Mouse (Mus musculus) frontal cortex, postnatal 25 days (tissue): ENCODE results near the gene Gm20708.

ENCODE experiments used
- DNase-seq, 2 experiments: peaks; one replicate each; pipeline ENCODE4 v3.0.0; 2022; ENCODE audit warnings: low spot score in 2 of 2

The Gm20708 gene

GRCm38 (mm10) chr11:117809407-117810311 lies at the start of gene Gm20708, which contains the start of gene Syngr2:
Gene Gm20708, plus strand, starts transcription at chr11:117809668.
Gene Syngr2, plus strand, starts transcription at chr11:117809668.
- no peak for DNase-seq

DNA sequence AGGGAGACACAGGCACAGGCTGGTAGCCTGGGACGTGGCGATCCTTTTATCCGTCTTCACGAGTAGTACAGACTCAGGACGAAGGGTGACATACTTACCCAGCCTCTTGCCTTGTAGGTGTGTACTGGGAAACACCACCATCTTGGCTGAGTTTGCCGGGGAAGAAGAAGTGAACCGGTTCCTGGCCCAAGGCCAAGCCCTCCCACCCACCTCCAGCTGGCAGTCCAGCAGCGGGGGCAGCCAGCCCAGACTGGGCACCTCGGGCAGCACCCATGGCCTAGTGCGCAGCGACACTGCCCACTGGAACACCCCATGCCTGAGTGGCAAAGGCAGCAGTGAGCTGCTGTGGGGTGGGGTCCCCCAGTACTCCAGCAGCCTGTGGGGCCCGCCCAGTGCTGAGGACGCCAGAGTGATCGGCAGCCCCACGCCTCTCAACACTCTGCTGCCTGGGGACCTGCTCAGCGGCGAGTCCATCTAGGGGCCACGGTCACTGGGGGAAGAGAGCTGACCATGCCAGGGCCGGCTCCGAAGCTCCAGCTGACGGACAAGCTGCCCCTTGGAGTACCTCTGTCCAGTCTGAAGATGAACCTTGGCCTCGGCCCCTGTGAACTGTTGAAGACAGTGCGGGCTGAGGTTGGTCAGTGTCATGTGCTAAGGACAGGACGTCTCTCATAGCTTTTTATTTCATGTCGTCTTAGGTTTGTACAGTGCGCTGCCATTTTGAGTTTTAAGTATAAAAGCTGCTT lies 48.9 kb upstream of the Gm20708 start:
- DNase-seq = no peak

- no peak for DNase-seq
These were observed 47.7 kb upstream of the Gm20708 start for GRCm38 (mm10) chr11:117761801-117762200.

GRCm38 (mm10) chr11:117762246-117762645 lies 47.2 kb upstream of the Gm20708 start:
- DNase-seq = no peak

- no peak for DNase-seq
These were observed 45.1 kb upstream of the Gm20708 start for GRCm38 (mm10) chr11:117764319-117764718.

- no peak for DNase-seq
These were observed 44.1 kb upstream of the Gm20708 start for GRCm38 (mm10) chr11:117765361-117765760.

GRCm38 (mm10) chr11:117766275-117766674 lies 43.2 kb upstream of the Gm20708 start:
- DNase-seq = no peak

DNA sequence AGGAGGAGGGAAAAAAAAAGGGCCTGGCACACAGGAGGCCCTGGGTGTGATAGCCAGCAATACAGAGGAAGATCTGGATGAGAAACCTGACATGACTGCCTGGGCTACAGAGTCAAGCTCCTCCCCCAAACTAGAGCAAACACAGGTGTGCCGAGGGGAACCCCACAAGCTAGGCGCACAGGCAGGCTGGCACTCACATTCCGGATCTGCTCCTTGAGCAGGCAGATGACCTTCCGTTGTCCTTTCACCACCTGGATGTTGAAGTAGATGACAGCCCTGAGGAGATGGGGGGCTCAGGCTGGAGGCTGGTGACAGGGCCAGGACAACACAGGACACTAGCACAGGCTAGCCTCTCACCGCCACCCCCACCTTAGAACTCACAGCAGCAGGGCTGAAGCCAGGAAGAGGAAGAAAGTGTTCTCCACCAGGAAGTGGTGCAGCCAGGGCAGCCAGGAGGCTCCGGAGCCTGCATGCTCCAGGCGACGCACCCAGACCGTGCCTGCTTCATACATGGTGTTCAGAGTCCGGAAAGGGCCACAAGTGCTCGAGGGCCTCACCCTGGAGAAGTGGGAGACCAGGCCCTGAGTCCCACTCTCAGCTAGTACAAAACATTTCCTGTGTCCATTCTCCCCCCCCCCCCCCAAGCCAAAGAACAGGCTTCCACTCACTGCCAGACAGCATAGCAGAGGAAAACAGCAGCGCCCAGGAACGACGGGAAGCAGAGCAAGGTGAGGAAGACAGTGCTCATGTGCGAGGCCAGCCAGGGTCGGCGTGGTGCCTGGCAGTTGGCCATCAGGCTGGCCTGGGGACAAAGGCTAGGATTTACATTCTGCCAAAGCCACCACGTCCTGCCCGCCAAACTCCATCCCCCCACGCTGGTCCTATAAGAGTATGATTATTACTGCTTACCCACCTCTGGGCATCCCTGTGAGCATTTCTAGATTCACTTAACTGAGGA lies 40.5 kb upstream of the Gm20708 start:
- DNase-seq = no peak

DNA sequence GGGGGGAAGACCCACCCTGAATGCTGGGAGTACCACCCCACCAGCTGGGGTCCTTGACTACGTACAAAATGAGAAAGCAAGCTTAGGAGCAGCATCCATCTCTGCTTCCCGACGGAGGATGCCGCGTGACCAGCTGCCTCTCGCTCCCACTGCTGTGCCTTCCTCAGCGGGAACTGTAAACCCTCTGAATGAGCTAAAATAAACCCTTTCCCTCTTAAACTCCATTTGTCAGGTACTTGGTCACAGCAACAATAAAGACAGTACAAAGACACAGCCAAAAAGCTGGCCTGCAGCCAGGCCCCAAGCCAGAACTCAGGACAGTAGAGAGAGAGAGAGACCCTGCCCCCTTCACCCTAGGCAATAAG lies 39.8 kb upstream of the Gm20708 start:
- DNase-seq = no peak

DNA sequence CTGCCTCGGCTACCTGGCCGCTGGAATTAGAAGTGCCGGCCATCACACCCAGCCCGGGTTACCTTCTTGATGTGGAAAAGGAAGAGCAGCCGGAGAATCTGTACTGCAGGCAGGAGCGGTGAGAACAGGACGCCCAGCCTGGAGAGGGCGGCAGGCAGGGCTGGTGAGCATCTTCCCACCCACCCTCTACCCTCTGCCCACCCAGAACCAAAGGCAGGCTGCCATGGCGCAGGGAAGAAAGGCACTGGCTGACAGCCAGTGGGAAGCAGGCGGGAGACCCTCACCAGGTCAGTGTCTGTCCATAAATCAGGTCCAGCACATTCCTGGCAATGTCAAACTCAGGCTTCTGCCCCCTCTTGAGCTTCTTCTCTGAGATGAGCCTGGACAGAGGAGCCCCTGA lies 39.1 kb upstream of the Gm20708 start:
- DNase-seq = no peak

DNA sequence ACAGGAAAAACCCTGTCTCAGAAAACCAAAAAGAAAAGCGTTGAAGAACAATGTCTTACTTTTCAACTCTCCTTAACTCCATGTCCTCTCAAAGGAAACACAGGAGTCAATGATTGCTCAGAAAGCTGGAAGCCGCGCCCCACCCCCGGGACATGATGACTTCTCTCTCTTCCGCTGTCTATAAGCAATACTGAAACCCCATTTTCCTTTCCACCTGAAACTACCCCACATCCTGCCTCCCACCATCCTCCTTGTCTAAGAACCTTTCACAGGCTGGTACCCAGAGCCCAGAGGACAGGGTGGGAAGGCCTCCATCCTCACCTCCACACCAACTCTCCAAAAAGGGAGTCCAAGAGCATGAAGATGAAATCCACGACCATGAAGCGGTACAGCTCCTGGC lies 37.1 kb upstream of the Gm20708 start:
- no peak for DNase-seq

GRCm38 (mm10) chr11:117774925-117775324 lies 34.5 kb upstream of the Gm20708 start:
- no peak for DNase-seq

- no peak for DNase-seq
These were observed 33.9 kb upstream of the Gm20708 start for GRCm38 (mm10) chr11:117775540-117775939.

DNA sequence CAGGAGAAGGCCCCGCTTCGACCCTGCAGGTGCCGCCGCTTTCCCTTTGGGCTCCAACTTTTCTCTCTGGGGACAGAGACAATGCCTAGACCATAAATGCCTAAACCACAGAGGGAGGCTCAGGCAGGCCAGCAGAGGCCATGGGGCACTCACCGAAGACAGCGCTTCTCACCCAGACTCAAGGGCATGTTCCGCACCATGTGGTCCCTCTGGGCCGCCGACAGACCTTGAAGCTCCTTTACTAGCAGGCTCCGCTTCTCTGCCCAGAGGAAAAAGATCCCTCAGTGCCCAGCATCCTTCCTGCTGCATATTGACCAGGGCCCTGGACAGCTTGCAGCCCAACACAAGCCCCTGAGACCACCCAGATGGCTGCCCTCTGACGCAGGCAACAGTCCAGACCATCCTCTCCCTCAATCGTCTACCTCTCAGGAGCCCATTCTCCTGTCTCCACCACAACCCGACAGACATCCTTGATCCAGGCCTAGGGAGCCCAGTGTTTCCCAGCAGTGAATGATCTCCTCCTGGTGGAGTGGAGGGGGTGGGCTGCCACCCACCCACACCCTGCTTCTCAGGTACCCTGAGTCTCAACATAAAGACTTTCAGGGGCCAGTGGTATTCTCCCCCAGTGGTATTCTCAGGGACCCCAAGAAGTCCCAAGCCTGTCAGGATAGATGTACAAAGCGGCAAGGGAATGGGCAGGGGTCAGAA lies 33.2 kb upstream of the Gm20708 start:
- DNase-seq = no peak

DNA sequence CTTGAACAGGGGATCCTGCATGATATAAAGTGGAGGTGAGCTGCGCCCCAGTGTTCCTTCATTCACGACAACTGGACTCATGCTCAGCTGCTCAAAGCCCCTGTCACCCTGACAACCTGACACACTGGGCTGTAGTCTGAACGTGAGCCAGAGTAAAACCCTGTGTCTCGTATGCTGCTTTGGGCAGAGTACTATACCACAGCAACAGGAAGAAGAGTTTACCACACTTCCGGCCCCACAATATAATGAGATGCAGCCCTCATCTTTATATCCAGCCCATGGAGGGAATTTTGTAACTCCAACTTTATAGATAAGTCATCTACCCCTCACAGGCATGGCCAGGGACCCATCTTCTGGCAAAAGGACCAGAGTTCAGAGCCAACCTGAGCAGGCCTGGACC lies 32.4 kb upstream of the Gm20708 start:
- DNase-seq = no peak

DNA sequence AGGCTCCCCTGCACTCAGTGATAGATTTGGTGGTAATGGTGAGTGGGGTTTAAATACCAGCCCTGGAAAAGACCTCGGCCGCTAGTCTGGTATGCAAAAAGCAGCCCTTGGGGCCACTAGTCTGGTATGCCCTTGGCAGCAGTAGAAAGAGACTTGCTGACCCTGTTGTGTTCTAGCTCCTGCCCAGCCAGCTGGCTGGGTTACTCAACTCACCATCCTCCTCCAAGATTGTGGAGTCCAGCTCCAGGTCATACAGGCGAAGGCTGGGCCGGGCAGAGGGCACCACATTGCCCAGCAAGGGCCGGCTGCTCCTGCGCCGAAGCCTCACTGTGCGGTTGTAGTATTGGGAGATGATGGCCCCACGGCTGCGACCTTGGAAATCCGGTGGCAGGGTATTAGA lies 31.4 kb upstream of the Gm20708 start:
- DNase-seq = no peak

- DNase-seq = no peak
These were observed 30.5 kb upstream of the Gm20708 start for GRCm38 (mm10) chr11:117778851-117779433.

GRCm38 (mm10) chr11:117779434-117780198 lies 29.9 kb upstream of the Gm20708 start:
- no peak for DNase-seq

- DNase-seq = no peak
These were observed 29.3 kb upstream of the Gm20708 start for GRCm38 (mm10) chr11:117780199-117780515.

DNA sequence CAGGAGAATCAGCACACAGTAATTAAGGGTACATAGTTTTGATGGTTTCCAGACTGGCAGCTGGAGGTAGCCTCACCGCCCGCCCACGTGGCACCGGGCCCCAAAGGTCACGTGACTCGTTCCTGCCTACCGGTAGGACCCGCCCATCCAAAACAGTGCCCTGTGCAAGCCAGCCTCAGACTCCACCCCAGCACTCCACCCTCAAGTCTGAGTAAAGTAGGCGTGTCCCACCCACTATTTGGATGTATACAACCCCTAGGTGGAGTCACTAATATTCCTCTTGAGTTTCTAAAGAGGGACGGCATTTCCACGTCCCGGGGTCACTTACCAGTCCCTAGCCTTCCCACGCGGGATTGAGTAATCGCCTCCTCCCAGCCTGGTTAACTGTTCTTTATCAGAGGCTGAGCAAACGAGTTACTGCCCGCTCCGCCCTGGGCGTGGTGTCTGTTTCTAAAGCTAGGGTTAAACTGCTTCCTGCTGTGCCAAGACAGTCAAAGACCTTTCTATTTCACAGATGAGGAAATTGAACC lies 28.8 kb upstream of the Gm20708 start:
- DNase-seq = no peak
